Mouse (Mus musculus): ENCODE measurements around the gene Ctsj. TPM values are rescaled to one million over a fixed set of nuclear protein-coding genes. Genes with fewer than 3 reads are reported as not detected.

The Ctsj gene
- polyA plus RNA-seq (2012; rRNA removed) (1.1 and 1.3 TPM in 2 replicates), polyA plus RNA-seq (2014; fragmentation: Nextera tagmentation; extraction: Ambion mirVana) (not detected in 2 replicates)

GRCm38 (mm10) chr13:61005859-61006258 is at the start of gene Ctsj:
Ctsj (minus strand) TSS chr13:61005959.
- Histone ChIP-seq H3K4me1 (ENCODE audit: control insufficient read depth, insufficient read depth, low read length) (no peaks in the 10 kb centered on the region), H3K27me3 (ENCODE audit: control insufficient read depth, insufficient read depth, low read length) (no peaks in the 10 kb centered on the region), H3K9ac (ENCODE audit: low read depth, low read length, severe bottlenecking) (no peak within 1 kb of the TSS), H3K9me3 (ENCODE audit: control insufficient read depth, low read length) (peaks cover 5% of the 10 kb centered on the region; the same call in 1 of the 2 replicates), H3K4me2 (replicated peaks; ENCODE audit: low read depth, low read length, severe bottlenecking) (no peak within 1 kb of the TSS), H3K4me3 (replicated peaks; ENCODE audit: low read length) (no peak within 1 kb of the TSS), H3K27ac (replicated peaks; ENCODE audit: low read depth, low read length) (no peak within 1 kb of the TSS), H3K36me3 (ENCODE audit: control insufficient read depth, insufficient read depth, low read length) (no peaks in the 10 kb centered on the region)
- TF ChIP-seq POLR2A (IDR thresholded peaks at IDR 0.05; ENCODE audit: borderline replicate concordance, extremely low read depth, insufficient read depth, insufficient read length) = no peak
- no peak for ATAC-seq (ENCODE audit: low FRiP score, low read depth)
- WGBS = 81% methylated on average over 3 of the region's 3 CpGs
- DNase-seq (ENCODE audit: low spot score) = no peak

GRCm38 (mm10) chr13:61040531-61040930 is 34.8 kb upstream of the Ctsj start, which contains the start of gene Ctsq:
Ctsq (minus strand) TSS chr13:61040631.
- H3K27ac ChIP-seq (replicated peaks; ENCODE audit: low read depth, low read length) = no peak within 1 kb of the TSS
- H3K4me2 ChIP-seq (replicated peaks; ENCODE audit: low read depth, low read length, severe bottlenecking) = no peak within 1 kb of the TSS
- ATAC-seq (ENCODE audit: low FRiP score, low read depth) = no peak
- no peak for DNase-seq (ENCODE audit: low spot score)
- H3K4me1 ChIP-seq (ENCODE audit: control insufficient read depth, insufficient read depth, low read length) = no peaks in the 10 kb centered on the region
- H3K27me3 ChIP-seq (ENCODE audit: control insufficient read depth, insufficient read depth, low read length) = no peaks in the 10 kb centered on the region
- no peak within 1 kb of the TSS for H3K4me3 ChIP-seq (replicated peaks; ENCODE audit: low read length)
- H3K9me3 ChIP-seq (ENCODE audit: control insufficient read depth, low read length) = 0 out of 2 replicates have a peak, but pooled peaks cover 3% of the 10 kb centered on the region
- H3K36me3 ChIP-seq (ENCODE audit: control insufficient read depth, insufficient read depth, low read length) = no peaks in the 10 kb centered on the region
- no peak for TF ChIP-seq POLR2A (IDR thresholded peaks at IDR 0.05; ENCODE audit: borderline replicate concordance, extremely low read depth, insufficient read depth, insufficient read length)
- no peak within 1 kb of the TSS for H3K9ac ChIP-seq (ENCODE audit: low read depth, low read length, severe bottlenecking)
- 50% methylated on average over 3 of the region's 3 CpGs for WGBS

GRCm38 (mm10) chr13:61022785-61023184 is 17.0 kb upstream of the Ctsj start:
- no peak overlapping the region for H3K27ac ChIP-seq (replicated peaks; ENCODE audit: low read depth, low read length)
- TF ChIP-seq POLR2A (IDR thresholded peaks at IDR 0.05; ENCODE audit: borderline replicate concordance, extremely low read depth, insufficient read depth, insufficient read length) = no peak
- no peaks in the 10 kb centered on the region for H3K36me3 ChIP-seq (ENCODE audit: control insufficient read depth, insufficient read depth, low read length)
- no peak for ATAC-seq (ENCODE audit: low FRiP score, low read depth)
- H3K4me1 ChIP-seq (ENCODE audit: control insufficient read depth, insufficient read depth, low read length) = no peaks in the 10 kb centered on the region
- 88% methylated on average over 3 of the region's 3 CpGs for WGBS
- DNase-seq (ENCODE audit: low spot score) = no peak
- H3K9me3 ChIP-seq (ENCODE audit: control insufficient read depth, low read length) = no peaks in the 10 kb centered on the region
- no peak overlapping the region for H3K9ac ChIP-seq (ENCODE audit: low read depth, low read length, severe bottlenecking)
- no peak overlapping the region for H3K4me2 ChIP-seq (replicated peaks; ENCODE audit: low read depth, low read length, severe bottlenecking)
- H3K4me3 ChIP-seq (replicated peaks; ENCODE audit: low read length) = no peak overlapping the region
- no peaks in the 10 kb centered on the region for H3K27me3 ChIP-seq (ENCODE audit: control insufficient read depth, insufficient read depth, low read length)

GRCm38 (mm10) chr13:61021844-61022243 is 16.1 kb upstream of the Ctsj start:
- WGBS = 87% methylated on average over 4 of the region's 6 CpGs

GRCm38 (mm10) chr13:61010171-61010570 is 4.4 kb upstream of the Ctsj start:
- H3K4me3 ChIP-seq (replicated peaks; ENCODE audit: low read length) = no peak overlapping the region
- TF ChIP-seq POLR2A (IDR thresholded peaks at IDR 0.05; ENCODE audit: borderline replicate concordance, extremely low read depth, insufficient read depth, insufficient read length) = no peak
- no peak overlapping the region for H3K27ac ChIP-seq (replicated peaks; ENCODE audit: low read depth, low read length)
- DNase-seq (ENCODE audit: low spot score) = no peak
- no peak for ATAC-seq (ENCODE audit: low FRiP score, low read depth)
- no peak overlapping the region for H3K4me2 ChIP-seq (replicated peaks; ENCODE audit: low read depth, low read length, severe bottlenecking)
- no peaks in the 10 kb centered on the region for H3K4me1 ChIP-seq (ENCODE audit: control insufficient read depth, insufficient read depth, low read length)
- H3K36me3 ChIP-seq (ENCODE audit: control insufficient read depth, insufficient read depth, low read length) = no peaks in the 10 kb centered on the region
- 78% methylated on average over 4 of the region's 4 CpGs for WGBS
- H3K27me3 ChIP-seq (ENCODE audit: control insufficient read depth, insufficient read depth, low read length) = no peaks in the 10 kb centered on the region
- H3K9ac ChIP-seq (ENCODE audit: low read depth, low read length, severe bottlenecking) = no peak overlapping the region
- H3K9me3 ChIP-seq (ENCODE audit: control insufficient read depth, low read length) = peaks cover 5% of the 10 kb centered on the region; the same call in 1 of the 2 replicates

More at GRCm38 (mm10) chr13:61021844-61022243, 16.1 kb upstream of the Ctsj start:
- H3K27me3 ChIP-seq (ENCODE audit: control insufficient read depth, insufficient read depth, low read length) = no peaks in the 10 kb centered on the region
- H3K9ac ChIP-seq (ENCODE audit: low read depth, low read length, severe bottlenecking) = no peak overlapping the region
- no peaks in the 10 kb centered on the region for H3K9me3 ChIP-seq (ENCODE audit: control insufficient read depth, low read length)
- no peak for ATAC-seq (ENCODE audit: low FRiP score, low read depth)
- H3K4me3 ChIP-seq (replicated peaks; ENCODE audit: low read length) = no peak overlapping the region
- H3K4me1 ChIP-seq (ENCODE audit: control insufficient read depth, insufficient read depth, low read length) = no peaks in the 10 kb centered on the region
- TF ChIP-seq POLR2A (IDR thresholded peaks at IDR 0.05; ENCODE audit: borderline replicate concordance, extremely low read depth, insufficient read depth, insufficient read length) = no peak
- H3K36me3 ChIP-seq (ENCODE audit: control insufficient read depth, insufficient read depth, low read length) = no peaks in the 10 kb centered on the region
- no peak overlapping the region for H3K27ac ChIP-seq (replicated peaks; ENCODE audit: low read depth, low read length)
- DNase-seq (ENCODE audit: low spot score) = no peak
- no peak overlapping the region for H3K4me2 ChIP-seq (replicated peaks; ENCODE audit: low read depth, low read length, severe bottlenecking)

All from limb, embryonic 14.5 days (tissue).